Mouse (Mus musculus) cerebellum, adult 18-20 months (tissue): Measurements from ENCODE around the gene Hspa13.

Experiments used
- DNase-seq, 2 experiments: peaks; one replicate each; pipeline ENCODE4 v3.0.0; 2021

The Hspa13 gene

GRCm38 (mm10) chr16:75766388-75767249 is at the start of gene Hspa13:
Gene Hspa13 (minus strand): TSS chr16:75767104.
- peak; percentile 98 to 99 for DNase-seq

- no peak for DNase-seq
These were observed 12.4 kb upstream of the Hspa13 start for GRCm38 (mm10) chr16:75779271-75779670.

- DNase-seq = no peak
These were observed 6.3 kb upstream of the Hspa13 start for GRCm38 (mm10) chr16:75773222-75773621.

DNA sequence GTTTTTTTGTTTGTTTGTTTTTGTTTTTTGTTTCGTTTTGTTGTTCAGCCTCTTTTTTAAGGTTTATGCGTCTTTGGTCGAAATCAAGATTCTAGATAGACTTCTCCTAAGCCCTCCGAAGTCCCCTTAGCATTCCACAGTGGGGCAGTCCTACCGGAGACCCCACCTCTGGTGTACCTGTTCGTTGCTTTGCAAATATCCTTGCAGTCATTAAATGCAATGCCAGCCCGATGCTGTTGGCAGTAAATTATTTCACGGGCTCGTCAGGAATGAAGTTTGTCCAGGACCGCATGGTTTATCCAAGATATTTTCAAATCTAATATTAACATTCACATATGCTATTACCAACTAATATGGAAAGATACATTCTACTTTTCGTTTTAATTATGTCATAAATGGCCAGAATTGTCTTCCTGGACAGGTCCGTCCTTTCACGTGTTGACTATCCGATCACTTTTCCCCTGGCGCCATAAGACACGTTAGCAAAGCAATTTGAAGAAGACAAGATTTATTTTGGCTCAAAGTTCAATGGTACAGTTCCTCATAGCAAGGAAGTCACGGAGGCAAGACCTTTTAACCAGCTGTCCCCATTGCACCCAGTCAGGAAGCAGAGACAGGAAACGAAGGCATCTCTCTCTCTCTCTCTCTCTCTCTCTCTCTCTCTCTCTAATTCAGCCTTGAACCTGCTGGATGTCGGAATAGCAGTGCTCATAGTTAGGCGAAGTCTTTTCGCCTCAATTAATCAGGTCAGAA is 522 bp upstream of the Hspa13 start:
- peak in 1 of 2 experiments; percentile 16 for DNase-seq

DNA sequence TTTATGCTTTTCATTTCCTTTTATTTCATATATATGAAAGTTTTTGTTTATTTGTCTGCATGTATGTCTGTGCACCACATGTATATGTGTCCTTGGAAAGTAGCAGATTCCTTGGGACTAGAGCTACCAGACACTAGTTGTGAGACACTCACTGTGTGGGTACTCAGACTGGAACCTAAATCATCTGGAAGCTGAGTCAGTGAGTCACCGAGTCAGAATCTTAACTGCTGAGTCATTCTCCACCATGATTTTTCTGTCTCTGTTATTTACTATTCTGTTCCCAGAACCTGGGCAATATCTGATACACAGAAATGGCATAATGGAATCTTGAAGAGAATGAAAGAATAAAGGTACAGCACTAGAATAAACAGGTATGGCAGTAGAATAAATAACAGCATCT is 14.0 kb downstream of the Hspa13 start:
- no peak for DNase-seq

DNA sequence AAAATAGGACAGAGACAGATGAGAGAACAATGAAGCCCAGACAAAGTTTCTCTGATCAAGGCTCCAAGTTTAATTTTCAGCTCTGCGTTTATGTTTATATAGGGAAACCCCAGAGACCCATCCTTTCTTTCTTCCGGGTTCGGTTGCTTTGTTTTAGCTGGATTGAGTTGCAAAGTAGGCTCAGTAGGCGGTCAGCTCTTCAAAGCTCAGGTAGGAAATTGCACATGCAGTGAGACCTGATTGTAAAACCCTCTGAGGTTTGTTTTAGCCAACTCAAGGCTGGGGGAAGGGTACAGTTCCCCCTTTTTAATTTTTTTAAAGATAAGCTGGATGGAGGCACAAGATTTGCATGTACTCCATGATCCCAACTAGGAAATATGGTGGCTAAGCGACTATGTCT is 16.8 kb downstream of the Hspa13 start:
- no peak for DNase-seq

GRCm38 (mm10) chr16:75748926-75749325 is 18.0 kb downstream of the Hspa13 start:
- DNase-seq = no peak

DNA sequence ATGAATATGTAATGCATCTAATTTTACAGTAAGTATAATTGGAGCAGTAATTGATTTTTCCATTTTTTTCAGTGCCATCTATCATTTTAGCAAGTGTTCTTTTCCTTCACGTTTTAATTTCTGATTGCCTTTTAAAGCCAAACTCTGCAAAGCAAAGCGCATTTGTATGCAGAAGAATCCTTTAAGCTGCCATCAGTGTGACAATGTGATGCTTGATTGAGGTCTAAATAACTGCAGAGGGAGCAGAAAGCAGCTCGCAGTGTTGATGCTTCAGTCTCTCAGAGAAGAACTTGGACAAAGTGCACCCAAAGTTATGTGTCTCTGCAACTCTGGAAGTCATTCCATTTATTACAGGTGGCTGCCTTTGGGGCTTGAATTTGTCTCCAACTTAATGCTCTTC is 22.9 kb downstream of the Hspa13 start:
- DNase-seq = no peak

DNA sequence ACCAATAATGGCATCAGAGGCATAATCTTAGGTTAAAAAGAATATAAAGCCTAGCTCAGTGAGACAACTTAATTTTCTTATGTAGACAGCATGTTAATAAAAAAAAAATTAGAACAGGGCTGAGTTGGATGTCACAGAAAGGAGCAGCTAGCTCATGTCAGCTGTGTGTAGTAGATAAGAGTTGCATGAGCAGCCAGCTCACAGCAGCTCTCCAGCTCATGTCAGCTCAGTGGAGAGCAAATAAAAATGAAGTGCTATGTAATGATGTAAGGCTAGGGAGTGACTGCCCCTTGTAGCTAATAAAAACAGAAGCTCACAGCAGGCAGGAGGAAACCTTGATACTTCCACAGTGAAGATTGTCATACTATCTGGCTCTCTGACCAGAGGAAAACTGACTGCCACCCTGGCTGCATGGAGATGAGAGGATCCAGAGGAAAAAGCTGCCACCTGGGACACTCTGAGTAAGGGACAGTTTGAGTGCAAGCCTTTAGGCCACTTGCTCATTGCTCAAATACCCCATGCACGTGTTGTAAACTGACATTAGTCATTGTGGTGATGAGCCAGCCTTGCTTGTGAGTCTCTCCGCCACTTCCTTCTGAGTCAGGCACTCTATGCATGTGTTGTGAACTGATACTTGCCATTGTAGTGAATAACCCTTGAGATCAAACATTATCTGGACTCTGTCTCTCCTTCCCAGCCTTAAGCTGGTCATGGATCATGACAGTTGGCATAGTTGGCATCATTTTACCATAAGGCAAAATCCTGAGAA is 49.3 kb downstream of the Hspa13 start:
- no peak for DNase-seq

- peak; percentile 53 to 56 for DNase-seq
These were observed 70.7 kb downstream of the Hspa13 start for GRCm38 (mm10) chr16:75696176-75696575.
